Mouse (Mus musculus) olfactory bulb, adult 2 months (tissue): ENCODE data around the gene Lrrk2.

ENCODE experiments used
- CTCF ChIP-seq: fragments of 200-500 bp; IDR thresholded peaks from 2 replicates; pipeline ENCODE4 v1.5.1; 2012; ENCODE audit warnings: low read depth, mild to moderate bottlenecking, low read length, moderate library complexity; ENCODE audit not compliant: insufficient read depth
- POLR2A ChIP-seq: fragments of 200-500 bp; IDR thresholded peaks from 2 replicates; pipeline ENCODE4 v1.6.1; 2012; ENCODE audit warnings: mild to moderate bottlenecking, low read depth, low read length, moderate library complexity; ENCODE audit not compliant: insufficient read depth

DNA sequence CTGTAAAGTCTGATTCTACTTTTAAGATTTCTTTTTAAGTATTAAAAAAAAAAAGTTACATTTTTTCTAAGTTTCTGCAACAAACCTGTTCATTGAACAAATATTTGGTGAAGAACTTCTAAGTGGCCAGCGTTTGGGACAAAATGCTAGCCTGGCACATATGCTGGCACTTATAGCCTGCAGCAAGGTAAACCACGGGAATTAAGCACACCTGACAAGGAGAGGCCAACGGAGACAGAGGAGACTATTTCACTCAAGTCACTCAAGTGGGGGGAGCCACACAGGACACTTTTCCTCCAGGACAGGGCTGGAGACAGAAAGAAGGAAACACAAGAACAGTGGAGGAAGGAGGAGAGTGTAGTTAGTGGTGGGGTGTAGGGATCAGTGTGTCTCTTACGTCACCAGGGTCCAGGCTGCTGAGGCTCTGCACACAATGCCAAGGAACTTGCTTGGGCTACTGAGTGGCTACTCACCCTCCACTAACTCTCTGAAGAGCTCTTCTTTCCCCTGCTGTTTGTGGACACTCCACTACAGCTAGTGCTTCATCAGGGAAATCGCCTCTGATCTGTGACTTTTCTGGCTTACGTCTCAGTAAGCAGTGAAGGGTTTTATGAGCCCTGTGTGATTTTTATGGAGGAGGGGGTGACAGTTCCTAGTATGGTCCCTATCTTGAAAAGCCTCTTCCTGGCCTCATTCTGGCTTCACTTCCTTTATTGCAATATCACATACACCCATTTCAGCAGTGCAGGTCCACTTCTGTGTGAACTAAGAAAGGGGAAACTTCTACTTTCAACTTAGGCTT, 12.5 kb upstream of the Lrrk2 start:
- no peak for TF ChIP-seq CTCF
- no peak for TF ChIP-seq POLR2A
